Mouse (Mus musculus): ENCODE data around the gene Lsm3.

GRCm38 (mm10) chr6:91546241-91546884 is 30.6 kb downstream of the Lsm3 start:
- no peak for TF ChIP-seq CTCF (IDR thresholded peaks at IDR 0.05; ENCODE audit: control insufficient read depth, insufficient read depth, insufficient read length)
- no peak for TF ChIP-seq MAX (IDR thresholded peaks at IDR 0.05)
- no peak for TF ChIP-seq USF1 (IDR thresholded peaks at IDR 0.05; ENCODE audit: low read depth)
- no peak for TF ChIP-seq CEBPB (IDR thresholded peaks at IDR 0.05; ENCODE audit: low read depth)
- TF ChIP-seq MYOD1 (IDR thresholded peaks at IDR 0.05; ENCODE audit: control insufficient read depth, insufficient read length, low read depth): no peak
- TF ChIP-seq MYOG (IDR thresholded peaks at IDR 0.05; ENCODE audit: control insufficient read depth, extremely low read depth, insufficient read length): no peak
